Mouse (Mus musculus): ENCODE measurements around the gene Skap2.

DNA sequence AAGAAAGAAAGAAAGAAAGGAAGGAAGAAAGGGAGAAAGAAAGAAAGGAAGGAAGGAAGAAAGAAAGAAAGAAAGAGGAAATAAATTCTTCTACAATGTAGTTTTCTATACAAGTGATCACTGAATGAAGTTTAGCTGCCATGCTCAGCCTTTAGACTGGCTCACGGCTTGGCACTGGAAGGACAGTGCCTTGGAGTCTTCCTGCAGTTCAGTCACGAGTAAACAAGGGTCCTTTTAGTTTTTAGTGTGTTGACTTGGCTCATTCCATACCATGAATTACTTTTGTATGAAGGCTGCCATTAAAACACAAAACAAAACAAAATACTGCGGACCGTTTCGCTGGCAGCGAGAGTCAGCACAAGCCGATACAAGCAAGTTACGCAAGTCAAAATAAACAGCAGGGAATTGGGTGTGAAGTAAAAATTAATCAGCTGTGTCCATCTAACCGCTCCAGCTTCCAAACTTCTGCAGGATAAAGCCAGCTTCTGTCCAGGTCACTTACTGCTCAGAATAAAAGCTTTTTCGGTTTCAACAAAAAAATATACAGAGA is 46.6 kb upstream of the Skap2 start:
- TF ChIP-seq CTCF (IDR thresholded peaks at IDR 0.05; ENCODE audit: borderline replicate concordance, control insufficient read depth, extremely low read depth, insufficient read depth, low read length, poor library complexity) (no peak), POLR2A (IDR thresholded peaks at IDR 0.05; ENCODE audit: control insufficient read depth, extremely low read depth, insufficient read depth, low read length, poor library complexity) (no peak)

All from thymus, adult 2 months (tissue).